Mouse (Mus musculus): ENCODE measurements around the gene Clec3b. TPM values are rescaled to one million over a fixed set of nuclear protein-coding genes. Genes with fewer than 3 reads are reported as not detected.

Clec3b gene
- total and polyA plus RNA-seq, 2 experiments from 2014 or later = 3.8 to 6.9 TPM

GRCm38 (mm10) chr9:123127663-123128062 is 23.1 kb upstream of the Clec3b start:
- DNase-seq (ENCODE audit: low spot score) (no peak), ATAC-seq (no peak)
- Histone ChIP-seq H3K4me3 (ENCODE audit: low read length) (no peak overlapping the region), H3K9ac (replicated peaks; ENCODE audit: low read length) (no peak overlapping the region), H3K9me3 (ENCODE audit: low read length) (no peaks in the 10 kb centered on the region), H3K27me3 (ENCODE audit: insufficient read depth, low read length) (no peaks in the 10 kb centered on the region), H3K27ac (no peak overlapping the region), H3K4me2 (ENCODE audit: low read depth, low read length) (no peak overlapping the region), H3K4me1 (ENCODE audit: insufficient read depth, low read length) (no peaks in the 10 kb centered on the region), H3K36me3 (ENCODE audit: insufficient read depth, low read length) (peaks cover 43% of the 10 kb centered on the region)
- no peak for TF ChIP-seq CTCF (IDR thresholded peaks at IDR 0.05; ENCODE audit: low read depth)
- WGBS = 95% methylated on average over 6 of the region's 6 CpGs

GRCm38 (mm10) chr9:123132994-123133393 is 17.8 kb upstream of the Clec3b start:
- DNase-seq (ENCODE audit: low spot score) (no peak), ATAC-seq (no peak)
- H3K4me3 ChIP-seq (ENCODE audit: low read length) = no peak overlapping the region
- no peak overlapping the region for H3K27ac ChIP-seq
- no peak overlapping the region for H3K9ac ChIP-seq (replicated peaks; ENCODE audit: low read length)
- peaks cover 75% of the 10 kb centered on the region for H3K36me3 ChIP-seq (ENCODE audit: insufficient read depth, low read length)
- WGBS = 87% methylated on average over 3 of the region's 3 CpGs
- H3K9me3 ChIP-seq (ENCODE audit: low read length) = no peaks in the 10 kb centered on the region
- no peak overlapping the region for H3K4me2 ChIP-seq (ENCODE audit: low read depth, low read length)
- TF ChIP-seq CTCF (IDR thresholded peaks at IDR 0.05; ENCODE audit: low read depth) = no peak
- no peaks in the 10 kb centered on the region for H3K4me1 ChIP-seq (ENCODE audit: insufficient read depth, low read length)
- H3K27me3 ChIP-seq (ENCODE audit: insufficient read depth, low read length) = no peaks in the 10 kb centered on the region

GRCm38 (mm10) chr9:123136953-123137682 is 13.6 kb upstream of the Clec3b start:
- Histone ChIP-seq H3K4me2 (ENCODE audit: low read depth, low read length) (no peak overlapping the region), H3K4me3 (ENCODE audit: low read length) (no peak overlapping the region), H3K9me3 (ENCODE audit: low read length) (no peaks in the 10 kb centered on the region), H3K4me1 (ENCODE audit: insufficient read depth, low read length) (no peaks in the 10 kb centered on the region), H3K27ac (no peak overlapping the region), H3K27me3 (ENCODE audit: insufficient read depth, low read length) (no peaks in the 10 kb centered on the region), H3K36me3 (ENCODE audit: insufficient read depth, low read length) (peaks cover 54% of the 10 kb centered on the region), H3K9ac (replicated peaks; ENCODE audit: low read length) (no peak overlapping the region)
- DNase-seq (ENCODE audit: low spot score) (no peak), ATAC-seq (no peak)
- WGBS = 85% methylated on average over 7 of the region's 7 CpGs
- no peak for TF ChIP-seq CTCF (IDR thresholded peaks at IDR 0.05; ENCODE audit: low read depth)

GRCm38 (mm10) chr9:123138891-123139474 is 11.8 kb upstream of the Clec3b start:
- no peaks in the 10 kb centered on the region for H3K9me3 ChIP-seq (ENCODE audit: low read length)
- H3K36me3 ChIP-seq (ENCODE audit: insufficient read depth, low read length) = peaks cover 37% of the 10 kb centered on the region
- H3K27ac ChIP-seq = peak overlapping the region; percentile 58; the same call in 1 of the 2 replicates
- H3K9ac ChIP-seq (replicated peaks; ENCODE audit: low read length) = no peak overlapping the region
- peak; percentile 23 for DNase-seq (ENCODE audit: low spot score)
- peak; percentile 57; the same call in 1 of the 2 replicates for ATAC-seq
- WGBS = 50% methylated on average over 5 of the region's 5 CpGs
- H3K4me3 ChIP-seq (ENCODE audit: low read length) = no peak overlapping the region
- no peak for TF ChIP-seq CTCF (IDR thresholded peaks at IDR 0.05; ENCODE audit: low read depth)
- no peaks in the 10 kb centered on the region for H3K4me1 ChIP-seq (ENCODE audit: insufficient read depth, low read length)
- H3K4me2 ChIP-seq (ENCODE audit: low read depth, low read length) = no peak overlapping the region
- H3K27me3 ChIP-seq (ENCODE audit: insufficient read depth, low read length) = no peaks in the 10 kb centered on the region

- Histone ChIP-seq H3K4me3 (ENCODE audit: low read length) (no peak overlapping the region), H3K9me3 (ENCODE audit: low read length) (no peaks in the 10 kb centered on the region), H3K36me3 (ENCODE audit: insufficient read depth, low read length) (peaks cover 26% of the 10 kb centered on the region), H3K9ac (replicated peaks; ENCODE audit: low read length) (no peak overlapping the region), H3K4me1 (ENCODE audit: insufficient read depth, low read length) (no peaks in the 10 kb centered on the region), H3K27ac (peak overlapping the region; percentile 58; the same call in 1 of the 2 replicates), H3K27me3 (ENCODE audit: insufficient read depth, low read length) (no peaks in the 10 kb centered on the region), H3K4me2 (ENCODE audit: low read depth, low read length) (no peak overlapping the region)
- ATAC-seq (no peak), DNase-seq (ENCODE audit: low spot score) (no peak)
- no peak for TF ChIP-seq CTCF (IDR thresholded peaks at IDR 0.05; ENCODE audit: low read depth)
- WGBS = 69% methylated on average over 4 of the region's 4 CpGs
These were observed 10.7 kb upstream of the Clec3b start for GRCm38 (mm10) chr9:123139887-123140614.

- WGBS = 78% methylated on average over 5 of the region's 5 CpGs
- H3K27me3 ChIP-seq (ENCODE audit: insufficient read depth, low read length) = no peaks in the 10 kb centered on the region
- H3K4me2 ChIP-seq (ENCODE audit: low read depth, low read length) = no peak overlapping the region
- H3K27ac ChIP-seq = no peak overlapping the region
- H3K9me3 ChIP-seq (ENCODE audit: low read length) = no peaks in the 10 kb centered on the region
- ATAC-seq (no peak), DNase-seq (ENCODE audit: low spot score) (no peak)
- H3K4me3 ChIP-seq (ENCODE audit: low read length) = no peak overlapping the region
- no peak overlapping the region for H3K9ac ChIP-seq (replicated peaks; ENCODE audit: low read length)
- no peaks in the 10 kb centered on the region for H3K4me1 ChIP-seq (ENCODE audit: insufficient read depth, low read length)
- H3K36me3 ChIP-seq (ENCODE audit: insufficient read depth, low read length) = no peaks in the 10 kb centered on the region
- TF ChIP-seq CTCF (IDR thresholded peaks at IDR 0.05; ENCODE audit: low read depth) = no peak
These were observed 2.3 kb upstream of the Clec3b start for GRCm38 (mm10) chr9:123148430-123148829.

Measured in hindbrain, postnatal 0 days (tissue).